Comparison of ENCODE assay signal across 8 mouse cellular contexts in genomic region chr7:27449256-27449862, GRCm38 (mm10). TPM values are rescaled to one million over a fixed set of nuclear protein-coding genes. Genes with fewer than 3 reads are reported as not detected.
DNase-seq lines count a peak whose midpoint lies in the region; ATAC-seq lines count a peak whose summit lies in the region.

No protein-coding gene starts in this region.

- no peak overlapping the region for H3K4me2 ChIP-seq in forebrain, embryonic 12.5 days
- no peak overlapping the region for H3K4me2 ChIP-seq in forebrain, embryonic 16.5 days (ENCODE audit: low read length)
- no peak overlapping the region for H3K4me2 ChIP-seq in embryonic facial prominence, embryonic 11.5 days (ENCODE audit: low read depth, low read length)

- H3K27ac ChIP-seq in forebrain, embryonic 12.5 days, result 0 out of 2 replicates have a peak overlapping the region, but pooled peaks have one; percentile 15
- H3K27ac ChIP-seq in forebrain, embryonic 16.5 days (ENCODE audit: low read length), result no peak overlapping the region
- H3K27ac ChIP-seq in embryonic facial prominence, embryonic 11.5 days (replicated peaks; ENCODE audit: low read depth, low read length), result no peak overlapping the region

- no peak for ATAC-seq in forebrain, embryonic 12.5 days (ENCODE audit: low FRiP score)
- ATAC-seq in forebrain, embryonic 16.5 days, result no peak
- ATAC-seq in embryonic facial prominence, embryonic 11.5 days (replicated peaks; ENCODE audit: insufficient number of reproducible peaks, low FRiP score, low TSS enrichment, low read depth), result no peak

- intact Hi-C loops in heart, postnatal 14 days (cut with DNase I), result loop anchor here (2.0 to 5.0 kb wide), 4 partner anchors 23 to 87 kb away; partner anchors contain the start of gene Sertad3

- H3K4me1 ChIP-seq in forebrain, embryonic 12.5 days, result peaks cover 24% of the 10 kb centered on the region
- peaks cover 17% of the 10 kb centered on the region for H3K4me1 ChIP-seq in forebrain, embryonic 16.5 days (replicated peaks; ENCODE audit: control insufficient read depth, insufficient read depth, low read length)
- H3K4me1 ChIP-seq in embryonic facial prominence, embryonic 11.5 days (ENCODE audit: control insufficient read depth, insufficient read depth, low read length), result no peaks in the 10 kb centered on the region

- H3K9ac ChIP-seq in forebrain, embryonic 12.5 days, result no peak overlapping the region
- H3K9ac ChIP-seq in forebrain, embryonic 16.5 days (replicated peaks; ENCODE audit: low read depth, low read length), result no peak overlapping the region
- no peak overlapping the region for H3K9ac ChIP-seq in embryonic facial prominence, embryonic 11.5 days (replicated peaks; ENCODE audit: low read length)

- DNase-seq in adrenal gland, postnatal 10 days, result peak; percentile 83
- DNase-seq in embryonic facial prominence, embryonic 11.5 days (ENCODE audit: low spot score), result peak; percentile 76
- DNase-seq in heart, postnatal 14 days, result peak; percentile 72 to 86
- DNase-seq in layer of hippocampus, postnatal 14 days (ENCODE audit: low spot score in 2 of 2), result peak; percentile 70 to 71
- peak; percentile 89 for DNase-seq in lung, postnatal 10 days
- DNase-seq in spleen, postnatal 36 days (ENCODE audit: low spot score in 2 of 2), result peak; percentile 46 to 71

- H3K9me3 ChIP-seq in forebrain, embryonic 12.5 days, result no peaks in the 10 kb centered on the region
- H3K9me3 ChIP-seq in forebrain, embryonic 16.5 days (ENCODE audit: control insufficient read depth, low read length), result no peaks in the 10 kb centered on the region
- no peaks in the 10 kb centered on the region for H3K9me3 ChIP-seq in embryonic facial prominence, embryonic 11.5 days (replicated peaks; ENCODE audit: control insufficient read depth, low read length)

- 62% methylated on average over 10 of the region's 10 CpGs for WGBS in forebrain, embryonic 12.5 days
- WGBS in forebrain, embryonic 16.5 days, result 69% methylated on average over 10 of the region's 10 CpGs
- 59% methylated on average over 10 of the region's 10 CpGs for WGBS in embryonic facial prominence, embryonic 11.5 days

- peaks cover 41% of the 10 kb centered on the region for H3K27me3 ChIP-seq in forebrain, embryonic 12.5 days
- no peaks in the 10 kb centered on the region for H3K27me3 ChIP-seq in forebrain, embryonic 16.5 days (replicated peaks; ENCODE audit: control insufficient read depth, insufficient read depth, low read length)
- peaks cover 21% of the 10 kb centered on the region for H3K27me3 ChIP-seq in embryonic facial prominence, embryonic 11.5 days (ENCODE audit: control insufficient read depth, insufficient read depth, low read length)

- no peaks in the 10 kb centered on the region for H3K36me3 ChIP-seq in forebrain, embryonic 12.5 days (replicated peaks)
- H3K36me3 ChIP-seq in forebrain, embryonic 16.5 days (ENCODE audit: control insufficient read depth, insufficient read depth), result no peaks in the 10 kb centered on the region
- no peaks in the 10 kb centered on the region for H3K36me3 ChIP-seq in embryonic facial prominence, embryonic 11.5 days (replicated peaks; ENCODE audit: control insufficient read depth, insufficient read depth, low read depth, low read length)

- no peak overlapping the region for H3K4me3 ChIP-seq in forebrain, embryonic 12.5 days (replicated peaks)
- H3K4me3 ChIP-seq in forebrain, embryonic 16.5 days (replicated peaks; ENCODE audit: low read length), result no peak overlapping the region
- no peak overlapping the region for H3K4me3 ChIP-seq in embryonic facial prominence, embryonic 11.5 days (ENCODE audit: low read depth, low read length)

RNA-seq across cellular contexts. Expression of gene Blvrb, which starts 1.6 kb away (rescaled TPM):
- 18.1 and 22.2 TPM in 2 replicates for polyA plus RNA-seq in forebrain, embryonic 12.5 days (2016; fragmentation: Nextera tagmentation; extraction: Ambion mirVana)
- polyA plus RNA-seq in forebrain, embryonic 16.5 days (2015; fragmentation: Nextera tagmentation; extraction: Ambion mirVana), result 14.9 and 16.8 TPM in 2 replicates
- 10 to 100 TPM; 83.4 TPM for total RNA-seq in adrenal gland, postnatal 10 days (2021)
- polyA plus RNA-seq in embryonic facial prominence, embryonic 11.5 days (2014; fragmentation: Nextera tagmentation; extraction: Ambion mirVana), result 33.9 and 38.2 TPM in 2 replicates
- 10 to 100 TPM; 34.3 to 34.9 TPM for total RNA-seq in heart, postnatal 14 days (2021)
- 10 to 100 TPM; 15.6 to 15.8 TPM for total RNA-seq in layer of hippocampus, postnatal 14 days (2021)

RNA-seq across cellular contexts. Expression of gene Sptbn4, which starts 1.9 kb away (rescaled TPM):
- 0.47 and 1.3 TPM in 2 replicates for polyA plus RNA-seq in forebrain, embryonic 12.5 days (2016; fragmentation: Nextera tagmentation; extraction: Ambion mirVana)
- polyA plus RNA-seq in forebrain, embryonic 16.5 days (2015; fragmentation: Nextera tagmentation; extraction: Ambion mirVana), result 2.3 and 2.5 TPM in 2 replicates
- total RNA-seq in adrenal gland, postnatal 10 days (2021), result under 1 TPM; 0.70 to 0.81 TPM
- polyA plus RNA-seq in embryonic facial prominence, embryonic 11.5 days (2014; fragmentation: Nextera tagmentation; extraction: Ambion mirVana), result 0.26 and 0.28 TPM in 2 replicates
- under 1 TPM; 0.14 to 0.20 TPM for total RNA-seq in heart, postnatal 14 days (2021)
- 100 to 1,000 TPM; 108 to 123 TPM for total RNA-seq in layer of hippocampus, postnatal 14 days (2021)

RNA-seq across cellular contexts. Expression of gene Sertad3, which starts 24.2 kb away (rescaled TPM):
- polyA plus RNA-seq in forebrain, embryonic 12.5 days (2016; fragmentation: Nextera tagmentation; extraction: Ambion mirVana), result 20.0 and 21.9 TPM in 2 replicates
- 11.6 and 14.8 TPM in 2 replicates for polyA plus RNA-seq in forebrain, embryonic 16.5 days (2015; fragmentation: Nextera tagmentation; extraction: Ambion mirVana)
- total RNA-seq in adrenal gland, postnatal 10 days (2021), result 10 to 100 TPM; 13.5 to 15.6 TPM
- 27.2 and 27.6 TPM in 2 replicates for polyA plus RNA-seq in embryonic facial prominence, embryonic 11.5 days (2014; fragmentation: Nextera tagmentation; extraction: Ambion mirVana)
- 1 to 10 TPM; 7.6 to 8.5 TPM for total RNA-seq in heart, postnatal 14 days (2021)
- 1 to 10 TPM; 3.7 to 4.4 TPM for total RNA-seq in layer of hippocampus, postnatal 14 days (2021)

RNA-seq across cellular contexts. Expression of gene Sertad1, which starts 37.4 kb away (rescaled TPM):
- polyA plus RNA-seq in forebrain, embryonic 12.5 days (2016; fragmentation: Nextera tagmentation; extraction: Ambion mirVana), result 12.9 and 13.1 TPM in 2 replicates
- 6.5 and 7.0 TPM in 2 replicates for polyA plus RNA-seq in forebrain, embryonic 16.5 days (2015; fragmentation: Nextera tagmentation; extraction: Ambion mirVana)
- 10 to 100 TPM; 19.0 to 27.9 TPM for total RNA-seq in adrenal gland, postnatal 10 days (2021)
- polyA plus RNA-seq in embryonic facial prominence, embryonic 11.5 days (2014; fragmentation: Nextera tagmentation; extraction: Ambion mirVana), result 24.3 and 25.5 TPM in 2 replicates
- total RNA-seq in heart, postnatal 14 days (2021), result 10 to 100 TPM; 10.9 to 11.4 TPM
- total RNA-seq in layer of hippocampus, postnatal 14 days (2021), result 1 to 10 TPM; 6.1 to 6.9 TPM

RNA-seq across cellular contexts. Expression of gene Prx, which starts 49.8 kb away (rescaled TPM):
- polyA plus RNA-seq in forebrain, embryonic 12.5 days (2016; fragmentation: Nextera tagmentation; extraction: Ambion mirVana), result 2.9 and 3.5 TPM in 2 replicates
- 1.1 and 1.3 TPM in 2 replicates for polyA plus RNA-seq in forebrain, embryonic 16.5 days (2015; fragmentation: Nextera tagmentation; extraction: Ambion mirVana)
- 1 to 10 TPM; 3.3 to 5.1 TPM for total RNA-seq in adrenal gland, postnatal 10 days (2021)
- 1.2 and 2.2 TPM in 2 replicates for polyA plus RNA-seq in embryonic facial prominence, embryonic 11.5 days (2014; fragmentation: Nextera tagmentation; extraction: Ambion mirVana)
- 1 to 10 TPM; 1.4 to 2.8 TPM for total RNA-seq in heart, postnatal 14 days (2021)
- under 1 TPM; 0.65 to 0.98 TPM for total RNA-seq in layer of hippocampus, postnatal 14 days (2021)

Comparison
In these comparisons a context has a peak if more than half of its experiments do, and no peak if none do; other contexts are left out.
1. RNA of gene Sptbn4, which starts 1.9 kb away (total RNA-seq): 108 to 123 TPM in layer of hippocampus, postnatal 14 days; 0.70 to 0.81 TPM in adrenal gland, postnatal 10 days and 0.14 to 0.20 TPM in heart, postnatal 14 days; every median in the first group is over 10 times any median in the second.
2. Peak in every context shown above with its lines, with median percentiles within 50 percentile points of each other: DNase-seq.